Mouse (Mus musculus) left cerebral cortex, adult 8-10 months (tissue): ENCODE measurements around the gene Clptm1. TPM values are rescaled to one million over a fixed set of nuclear protein-coding genes. Genes with fewer than 3 reads are reported as not detected.
A peak's percentile ranks its signal among the peaks of the same experiment; 100 is the strongest.

Source experiments
- DNase-seq, 2 experiments: peaks; one replicate each; pipeline ENCODE4 v3.0.0; 2022; ENCODE audit warnings: low spot score in 2 of 2
- total RNA-seq, 4 experiments: library from RNA; stranded (reverse); gene quantifications; 2 replicates each; pipeline ENCODE4 v1.2.4; 2022

Clptm1 gene
- 100 to 1,000 TPM; 145 to 171 (median 154) TPM for total RNA-seq

DNA sequence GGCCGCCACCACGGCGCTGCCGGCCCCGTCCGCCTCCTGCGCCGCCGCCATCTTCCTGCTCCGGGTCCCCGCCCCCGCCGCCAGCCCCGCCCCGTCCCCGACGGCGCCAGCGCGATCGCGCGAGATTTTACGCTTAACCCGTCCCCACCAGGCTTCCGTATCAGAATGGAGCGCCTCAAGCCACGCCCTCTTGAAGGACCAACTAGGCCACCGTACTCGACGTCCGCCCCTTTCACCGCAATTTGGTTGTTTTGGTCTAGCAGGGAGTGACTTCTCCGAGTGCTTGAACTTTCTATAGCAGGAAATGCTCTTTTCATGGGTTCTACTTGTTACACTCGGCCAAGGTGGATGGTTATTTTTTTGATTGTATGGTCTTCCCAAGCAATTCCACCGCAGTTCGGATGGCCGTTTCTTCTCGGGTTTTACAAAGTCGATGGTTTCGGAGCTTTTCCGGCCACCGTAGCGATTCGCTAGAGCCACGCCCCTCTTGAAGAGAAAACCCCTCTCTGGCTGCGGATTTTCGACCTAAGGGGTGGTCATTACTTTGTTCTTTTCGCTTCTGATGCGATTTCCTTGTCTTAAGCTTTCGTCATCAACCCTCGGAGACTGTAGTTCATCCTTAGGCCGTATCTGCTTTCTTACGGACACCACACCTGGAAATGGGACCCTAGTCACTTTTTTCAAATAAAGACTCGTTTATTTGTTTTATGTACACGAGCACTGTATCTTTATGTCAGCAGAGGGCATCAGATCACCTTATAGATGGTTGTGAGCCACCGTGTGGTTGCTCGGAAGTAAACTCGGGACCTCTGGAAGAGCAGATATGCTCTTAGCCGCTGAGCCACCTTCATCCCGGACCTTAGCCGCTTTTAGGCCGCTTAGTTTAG lies at the start of gene Clptm1:
TSS of gene Clptm1 (minus strand) at position 79 of the 887 bp plus-strand sequence.
- DNase-seq = peak; percentile 96 to 98

DNA sequence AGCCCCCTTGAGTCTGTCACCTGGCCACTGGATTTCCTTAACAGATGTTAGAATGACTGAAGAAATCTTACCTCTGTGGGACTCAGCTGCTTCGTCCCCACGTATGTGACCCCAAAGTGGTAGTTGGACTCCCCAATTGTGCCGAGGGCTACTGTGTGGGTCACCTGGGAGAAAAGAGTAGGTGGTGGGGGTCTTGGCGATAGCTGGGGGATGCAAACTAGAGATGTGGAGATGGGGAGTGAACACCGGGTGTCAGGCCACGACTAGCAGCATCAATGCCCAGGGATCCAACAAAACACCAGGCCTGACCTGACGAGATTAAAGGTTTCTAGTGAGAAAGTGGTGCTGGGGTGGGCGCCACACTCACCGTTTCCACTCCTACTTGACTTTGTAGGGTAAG lies 48.8 kb upstream of the Clptm1 start:
- DNase-seq = no peak

- no peak for DNase-seq
These were observed 48.4 kb upstream of the Clptm1 start for GRCm38 (mm10) chr7:19713196-19713595.

DNA sequence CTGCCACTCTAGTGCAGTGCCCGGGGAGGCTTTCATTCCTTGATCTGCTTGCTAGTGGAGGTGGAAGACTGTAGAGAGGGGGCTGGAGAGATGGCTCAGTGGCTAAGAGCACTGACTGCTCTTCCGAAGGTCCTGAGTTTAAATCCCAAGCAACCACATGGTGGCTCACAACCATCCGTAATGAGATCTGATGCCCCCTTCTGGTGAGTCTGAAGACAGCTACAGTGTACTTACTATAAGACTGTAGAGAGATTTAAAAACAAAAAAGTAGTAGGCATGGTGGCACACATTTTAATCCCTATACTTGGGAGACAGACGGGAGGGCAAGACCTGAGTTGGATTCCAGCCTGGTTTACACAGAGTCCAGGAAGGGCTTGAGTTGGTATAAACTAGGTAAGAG lies 47.6 kb upstream of the Clptm1 start:
- no peak for DNase-seq

DNA sequence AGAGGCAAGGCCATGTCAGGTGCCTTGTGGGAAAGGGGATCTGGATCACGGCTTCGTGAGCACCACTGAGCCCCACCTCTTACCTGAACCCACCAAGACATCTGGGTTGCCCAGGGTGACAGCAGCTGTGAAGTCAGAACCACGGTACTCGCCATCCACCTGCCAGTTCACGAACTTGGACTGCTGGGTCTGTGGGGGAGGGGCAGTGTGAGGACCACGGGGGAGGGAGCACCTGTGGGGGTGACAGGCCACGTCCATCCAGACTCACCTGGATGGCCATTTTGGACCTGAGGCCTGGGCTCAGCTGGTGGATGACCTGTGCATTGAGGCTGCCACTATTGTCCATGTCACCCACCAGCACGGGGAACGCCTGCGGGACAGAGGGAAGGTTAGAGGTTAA lies 45.8 kb upstream of the Clptm1 start:
- no peak for DNase-seq

DNA sequence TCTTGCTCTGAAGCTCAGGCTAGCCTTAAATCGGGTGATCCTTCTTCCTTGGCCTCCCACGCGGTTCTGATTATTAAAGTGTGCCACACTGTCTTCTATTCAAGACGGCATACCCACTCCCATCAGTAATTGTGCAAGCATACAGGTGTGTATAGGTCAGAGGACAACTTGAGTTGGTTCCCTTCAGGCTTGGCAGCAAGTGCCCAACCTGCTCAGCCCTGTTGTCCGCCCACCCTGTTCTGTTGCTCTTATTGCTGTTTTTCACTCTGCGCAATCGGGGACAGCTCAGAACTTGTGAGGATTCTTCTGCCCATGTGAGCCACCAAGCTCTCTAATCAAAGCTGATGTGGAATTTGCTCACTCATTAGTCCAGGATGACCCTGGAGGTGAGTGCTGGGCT lies 40.4 kb upstream of the Clptm1 start:
- no peak for DNase-seq

GRCm38 (mm10) chr7:19704475-19704874 lies 39.6 kb upstream of the Clptm1 start:
- DNase-seq = no peak

DNA sequence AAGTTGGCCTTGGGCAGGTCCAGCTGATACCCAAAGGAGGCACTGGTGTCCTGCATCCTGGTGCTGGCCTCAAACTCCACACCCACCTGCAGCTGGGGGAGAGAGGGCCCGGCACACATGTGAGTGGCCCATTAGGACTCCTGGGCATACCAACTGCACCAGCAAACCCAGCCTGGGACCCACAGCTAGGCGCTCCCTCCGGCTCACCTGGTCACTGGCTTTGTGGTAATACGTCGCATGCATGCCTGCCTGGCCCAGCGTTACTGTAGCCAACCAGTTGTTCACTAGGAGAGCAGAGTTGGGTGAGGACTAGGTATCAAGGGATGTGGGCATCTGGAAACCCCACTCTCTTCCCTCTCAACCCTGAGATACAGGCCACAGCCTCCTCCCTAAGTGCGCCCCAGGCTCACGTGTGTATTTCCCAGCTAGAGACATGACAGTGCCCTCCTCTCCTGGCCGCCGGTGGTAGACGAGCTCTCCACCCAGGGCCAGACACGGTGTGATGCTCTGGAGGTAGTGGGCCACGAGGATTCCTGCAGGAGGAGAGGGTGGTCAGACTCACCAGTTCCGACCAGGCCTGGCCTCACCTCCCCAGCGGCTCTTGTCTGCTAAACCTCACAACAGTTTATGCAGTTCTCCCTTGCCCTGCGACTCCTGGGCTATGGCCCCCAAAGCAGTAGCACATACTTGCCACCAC lies 38.2 kb upstream of the Clptm1 start:
- DNase-seq = no peak

DNA sequence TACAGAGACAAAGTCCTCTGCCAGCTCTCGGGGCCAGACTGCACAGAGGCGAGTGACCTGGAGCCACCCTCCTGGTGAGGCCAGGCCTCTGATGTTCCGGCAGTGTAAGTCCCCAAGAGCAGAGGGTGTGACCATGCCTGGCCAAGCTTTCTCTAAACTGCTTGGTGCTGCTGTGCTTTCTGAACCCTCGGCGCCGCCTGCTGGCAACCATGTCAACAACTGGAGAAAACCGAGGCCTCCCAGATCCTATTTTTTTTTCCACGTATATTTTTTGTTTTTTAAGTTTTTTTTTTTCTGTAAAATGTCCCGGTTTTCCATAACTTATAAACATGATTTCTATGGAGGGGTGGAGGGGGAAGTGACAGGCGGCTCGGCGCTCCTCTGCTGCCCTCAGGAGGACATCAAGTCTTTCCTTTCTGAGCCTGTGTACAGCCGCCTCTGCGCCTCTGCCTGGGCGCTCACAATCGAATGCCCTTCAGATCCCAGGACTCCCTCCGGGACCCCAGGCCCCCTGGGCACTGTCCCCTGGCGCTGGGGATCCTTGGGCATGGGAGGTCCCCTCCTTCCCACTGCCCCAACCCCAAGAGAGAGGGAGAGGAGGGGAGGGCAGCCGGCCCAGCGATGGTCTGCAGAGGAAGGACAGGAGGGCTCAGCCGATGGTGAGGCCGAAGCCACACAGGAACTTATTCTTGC lies 36.4 kb upstream of the Clptm1 start:
- DNase-seq = peak; percentile 47 to 60

- DNase-seq = no peak
These were observed 35.7 kb upstream of the Clptm1 start for GRCm38 (mm10) chr7:19700299-19701068.

GRCm38 (mm10) chr7:19699827-19700148 lies 35.0 kb upstream of the Clptm1 start:
- no peak for DNase-seq

DNA sequence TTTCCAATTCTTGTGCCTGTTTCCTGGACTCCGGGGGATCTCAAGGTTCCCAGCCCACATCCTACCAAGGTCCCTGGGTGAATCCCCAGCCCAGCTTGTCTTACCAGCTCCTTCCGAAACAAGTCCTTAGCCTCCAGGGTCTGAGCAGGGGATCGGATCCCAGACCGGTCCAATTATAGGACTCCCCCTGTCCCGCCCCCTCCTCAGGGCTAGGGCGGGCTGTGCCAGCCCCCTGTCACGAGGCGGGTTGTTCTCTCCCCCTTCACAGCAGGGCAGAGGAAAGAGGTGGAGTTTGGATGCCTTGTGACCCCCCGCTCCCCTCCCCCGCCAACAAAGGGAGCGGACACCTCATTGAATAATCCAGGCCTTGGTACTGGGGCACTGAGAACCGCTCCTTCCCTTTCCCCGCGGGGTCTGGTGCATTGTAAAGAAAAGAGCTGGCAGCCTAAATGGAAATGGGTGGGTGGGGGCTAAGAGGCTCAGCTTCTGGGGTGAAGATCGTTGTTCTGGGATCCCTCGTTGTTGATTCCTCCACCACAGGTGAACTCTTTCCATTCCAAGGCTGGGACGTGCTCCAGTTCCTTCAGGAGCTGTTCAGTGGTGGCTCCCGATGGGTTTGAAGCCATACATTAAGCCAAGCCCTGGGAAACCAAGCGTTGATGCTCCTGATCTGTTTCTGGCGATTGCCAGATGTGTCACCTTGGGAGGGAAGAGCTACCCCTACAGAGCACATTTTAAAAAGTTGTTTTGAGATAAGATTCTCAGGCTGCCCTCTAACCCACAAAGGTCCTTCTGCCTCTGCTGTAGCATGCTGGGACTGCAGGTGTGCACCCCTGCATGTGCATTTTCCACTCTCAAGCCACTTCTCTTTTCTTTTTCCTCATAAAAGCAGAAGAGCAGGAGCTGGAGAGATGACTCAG lies 34.3 kb upstream of the Clptm1 start, which contains the start of gene Apoe:
TSS of gene Apoe (minus strand) at position 282 of the 920 bp plus-strand sequence.
- peak; percentile 52 to 71 for DNase-seq

GRCm38 (mm10) chr7:19697949-19698906 lies 33.4 kb upstream of the Clptm1 start:
- no peak for DNase-seq

GRCm38 (mm10) chr7:19696336-19696873 lies 31.6 kb upstream of the Clptm1 start:
- no peak for DNase-seq

DNA sequence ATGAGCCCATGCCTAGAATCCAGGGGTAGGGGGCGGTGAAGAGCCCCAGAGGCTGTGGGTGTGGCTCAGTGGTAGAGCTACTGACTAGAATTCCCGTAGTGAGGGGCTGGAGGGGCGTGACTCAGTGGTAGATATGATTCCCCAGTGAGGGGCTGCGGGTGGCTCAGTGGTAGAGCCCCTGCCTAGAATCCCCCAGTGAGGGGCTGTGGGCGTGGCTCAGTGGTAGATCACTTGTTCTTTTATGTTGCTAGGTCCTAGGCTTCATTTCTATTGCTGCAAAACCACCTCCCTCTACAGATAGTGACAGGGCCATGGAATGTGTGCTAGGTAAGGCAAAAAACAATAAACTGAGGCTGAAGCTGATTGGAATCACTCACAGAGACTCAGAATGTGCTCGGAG lies 31.0 kb upstream of the Clptm1 start:
- no peak for DNase-seq

- DNase-seq = no peak
These were observed 30.4 kb upstream of the Clptm1 start for GRCm38 (mm10) chr7:19695213-19695594.

DNA sequence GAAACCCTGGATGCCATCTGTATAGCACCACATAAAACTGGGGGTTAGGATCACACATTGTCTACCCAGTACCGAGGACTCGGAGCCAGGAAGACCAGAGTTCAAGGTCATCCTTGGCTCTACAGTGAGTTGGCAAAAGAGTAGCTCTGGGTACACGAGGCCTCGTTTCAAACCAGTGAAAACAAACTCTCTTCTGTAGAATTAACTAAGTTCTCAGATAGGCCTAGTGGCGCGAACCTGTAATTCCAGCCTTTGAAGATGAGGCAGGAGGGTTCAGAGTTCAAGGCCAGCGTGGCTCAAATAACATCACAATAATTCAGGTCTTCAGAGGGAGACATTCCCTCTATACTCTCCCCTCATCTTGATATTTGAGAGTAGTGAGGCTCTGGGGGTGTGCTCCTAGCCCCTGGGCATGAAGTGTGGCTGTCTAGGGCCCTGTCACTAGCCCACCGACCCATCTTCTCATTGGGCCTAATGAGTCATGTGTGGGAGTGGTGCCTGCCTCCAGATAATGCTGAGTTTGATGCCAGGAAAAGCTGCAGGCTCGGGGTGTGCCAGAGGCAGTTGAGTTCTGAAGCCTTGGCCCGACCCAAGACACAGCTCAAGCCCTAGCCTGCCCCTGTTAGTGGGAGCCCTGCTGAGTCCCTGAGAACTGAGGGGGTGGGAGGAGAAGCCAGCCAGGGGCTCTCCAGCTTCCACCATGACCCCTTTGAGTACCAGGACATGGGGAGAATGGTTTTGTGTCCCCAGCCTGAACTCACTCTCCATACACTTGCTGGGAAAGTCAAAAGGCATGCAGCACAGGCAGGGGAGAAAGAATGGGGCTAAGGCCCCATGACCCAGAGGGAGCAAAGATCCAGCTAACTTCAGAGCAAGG lies 29.7 kb upstream of the Clptm1 start:
- DNase-seq = no peak

- DNase-seq = peak in 1 of 2 experiments; percentile 67
These were observed 28.6 kb upstream of the Clptm1 start for GRCm38 (mm10) chr7:19693421-19693820.
